Mouse (Mus musculus) bone marrow macrophage, adult 2 months (primary cell): ENCODE results near the gene Actg2.

Source experiments
- CTCF ChIP-seq: IDR thresholded peaks from 2 replicates; pipeline ENCODE4 v1.5.1; 2012; ENCODE audit warnings: low read depth, mild to moderate bottlenecking, low read length, moderate library complexity
- POLR2A ChIP-seq: IDR thresholded peaks from 2 replicates; pipeline ENCODE4 v1.6.1; 2012; ENCODE audit warnings: mild to moderate bottlenecking, low read depth, low read length, borderline replicate concordance

- no peak for TF ChIP-seq CTCF
- no peak for TF ChIP-seq POLR2A
These were observed 55.9 kb downstream of the Actg2 start for GRCm38 (mm10) chr6:83480019-83480655.
